Mouse (Mus musculus) brain, embryonic 14.5 days (tissue): ENCODE results near the gene Rab1b. TPM values are rescaled to one million over a fixed set of nuclear protein-coding genes. Genes with fewer than 3 reads are reported as not detected.
"Not testable (repeated sequence)": the region's sequence is repeated elsewhere in the genome, so short reads cannot be mapped to it uniquely, and the experiment has no call there.

Experiments
- DNase-seq: peaks from one replicate; pipeline ENCODE4 v3.0.0-alpha.2; 2011; ENCODE audit warnings: low read depth
- CTCF ChIP-seq: fragments of 200-500 bp; IDR thresholded peaks from 2 replicates; pipeline ENCODE4 v1.5.1; 2012; ENCODE audit warnings: inconsistent platforms, mild to moderate bottlenecking, moderate library complexity, borderline replicate concordance; ENCODE audit not compliant: insufficient read depth, insufficient read length; ENCODE audit errors: extremely low read depth
- POLR2A ChIP-seq: fragments of 200-500 bp; IDR thresholded peaks from 2 replicates; pipeline ENCODE4 v1.6.1; 2012; ENCODE audit warnings: mild to moderate bottlenecking, inconsistent platforms, borderline replicate concordance; ENCODE audit not compliant: poor library complexity, insufficient read depth, insufficient read length, severe bottlenecking; ENCODE audit errors: extremely low read depth
- polyA plus RNA-seq: library from polyadenylated mRNA; depleted of rRNA; stranded (reverse); fragments of >200 nt; gene quantifications from 2 replicates; pipeline ENCODE4 v1.2.3, GENCODE M21; 2012

Gene Rab1b
- polyA plus RNA-seq, 1 experiment = 195 TPM

DNA sequence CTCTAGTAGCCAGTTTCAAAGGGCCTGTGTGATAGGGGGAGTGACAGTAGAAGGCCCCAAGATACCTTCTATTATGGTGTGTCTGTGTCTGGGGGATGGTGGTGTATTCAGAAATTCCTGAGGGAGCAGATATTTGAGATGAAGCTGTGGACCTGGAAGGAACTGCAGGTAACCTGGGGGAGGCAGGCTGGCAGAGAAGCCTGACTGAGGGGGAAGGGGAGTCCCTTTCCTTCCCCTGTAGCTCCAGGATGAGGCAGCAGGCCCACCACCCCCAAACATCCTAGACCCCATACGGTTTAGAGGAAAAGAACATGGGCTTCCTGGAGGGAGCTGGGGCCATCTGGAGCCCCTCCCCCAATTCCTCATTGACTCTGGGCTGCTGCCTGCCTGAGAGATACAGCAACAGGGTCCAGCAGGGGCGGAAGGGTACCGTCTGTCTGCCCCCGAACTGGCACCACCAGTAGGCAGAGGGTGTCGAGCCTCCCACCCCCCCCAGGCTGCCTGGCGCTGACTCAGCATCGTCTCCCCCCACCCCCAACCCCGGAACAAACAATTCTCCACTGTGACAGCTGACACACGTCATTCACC lies 10.9 kb downstream of the Rab1b start:
- DNase-seq = peak; percentile 60
- TF ChIP-seq POLR2A (no peak), CTCF (no peak)

DNA sequence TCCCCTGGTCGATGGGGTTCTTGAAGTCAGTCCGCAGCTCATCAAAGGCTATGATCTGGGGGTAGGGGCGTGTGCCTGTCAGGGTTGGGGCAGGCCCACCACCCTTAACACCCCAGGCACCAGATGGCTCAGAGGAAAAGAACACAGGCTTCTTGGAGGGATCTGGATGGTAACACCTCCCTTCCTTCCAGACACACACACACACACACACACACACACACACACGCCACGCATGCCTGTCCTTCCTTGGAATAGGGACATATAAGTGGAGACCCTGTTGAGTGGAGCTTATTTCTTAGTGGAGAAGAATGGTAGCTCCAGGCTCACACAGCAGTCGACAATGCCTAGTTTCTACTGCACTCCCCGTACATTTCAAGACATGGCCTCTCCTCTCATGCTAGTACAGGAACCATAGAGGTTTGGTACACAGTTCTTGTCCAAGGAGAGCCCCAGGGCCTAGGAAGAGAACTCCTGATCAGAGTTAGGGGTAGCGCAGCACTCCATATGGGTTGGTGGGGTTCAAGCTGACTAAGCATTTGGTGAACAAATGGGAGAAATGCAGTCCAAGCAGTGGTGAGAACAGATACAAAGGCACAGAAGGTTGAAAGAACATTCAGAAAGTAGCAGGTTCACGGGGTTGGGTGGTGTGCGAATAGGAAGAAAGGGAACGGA lies 12.0 kb downstream of the Rab1b start:
- DNase-seq = no peak
- TF ChIP-seq POLR2A (no peak), CTCF (no peak)

DNA sequence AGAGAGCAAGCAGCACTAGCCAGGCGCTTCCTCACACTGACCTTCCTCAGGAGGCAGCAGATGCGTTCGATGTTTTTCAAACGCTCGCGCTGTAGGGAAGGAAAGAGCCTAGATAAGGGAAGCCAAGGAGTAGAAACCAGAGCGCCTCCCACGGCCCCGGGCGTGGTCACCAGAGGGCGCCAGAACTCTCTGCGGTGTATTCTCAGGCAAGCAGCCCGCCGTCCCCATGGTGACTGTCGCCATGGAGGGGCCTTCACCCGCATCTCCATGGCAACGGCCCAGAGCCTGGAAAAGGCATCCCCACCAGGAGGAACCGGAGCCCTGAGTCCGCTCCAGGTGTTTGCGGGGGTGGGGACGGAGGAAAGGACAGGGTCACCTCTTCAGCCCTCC lies 12.6 kb downstream of the Rab1b start:
- TF ChIP-seq CTCF = peak; percentile 92
- TF ChIP-seq POLR2A = no peak; the same call in 1 of the 2 replicates
- DNase-seq = peak; percentile 98

DNA sequence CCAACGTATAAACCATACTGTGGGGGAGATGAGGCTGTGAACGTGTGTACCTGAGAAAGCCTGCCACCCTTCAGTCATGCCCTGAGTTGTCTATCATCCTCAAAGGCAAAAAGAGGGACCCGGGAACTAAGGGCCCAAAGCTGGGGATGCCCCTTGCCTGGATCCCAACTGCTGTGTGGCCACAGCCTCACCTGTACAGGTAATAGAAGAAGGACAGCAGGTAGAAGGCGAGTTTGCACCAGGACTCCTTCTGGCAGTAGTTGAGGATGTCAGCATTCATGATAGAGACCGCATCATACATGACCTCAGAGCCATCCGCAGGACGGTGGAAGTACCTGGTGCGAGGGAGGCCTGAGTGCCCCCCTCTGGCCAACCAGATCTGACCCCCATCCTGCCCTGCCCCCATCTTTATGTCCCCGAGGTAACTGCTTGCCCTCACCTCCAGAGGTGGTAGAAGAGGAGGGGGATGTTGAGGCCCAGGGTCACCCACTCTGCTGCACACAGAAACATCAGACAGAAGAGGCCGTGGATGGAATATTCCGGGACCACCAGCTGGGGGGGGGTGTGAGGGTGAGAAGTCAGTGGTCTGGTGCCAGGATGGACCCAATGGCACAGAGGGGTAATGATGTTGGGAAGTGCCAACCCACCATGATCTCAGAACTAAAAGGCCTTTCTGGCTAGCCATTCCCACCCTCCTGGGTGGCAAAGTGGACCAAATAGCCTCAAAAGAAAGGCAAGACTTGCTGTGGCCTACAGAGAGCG lies 13.2 kb downstream of the Rab1b start:
- DNase-seq = no peak
- no peak for TF ChIP-seq CTCF
- no peak for TF ChIP-seq POLR2A

DNA sequence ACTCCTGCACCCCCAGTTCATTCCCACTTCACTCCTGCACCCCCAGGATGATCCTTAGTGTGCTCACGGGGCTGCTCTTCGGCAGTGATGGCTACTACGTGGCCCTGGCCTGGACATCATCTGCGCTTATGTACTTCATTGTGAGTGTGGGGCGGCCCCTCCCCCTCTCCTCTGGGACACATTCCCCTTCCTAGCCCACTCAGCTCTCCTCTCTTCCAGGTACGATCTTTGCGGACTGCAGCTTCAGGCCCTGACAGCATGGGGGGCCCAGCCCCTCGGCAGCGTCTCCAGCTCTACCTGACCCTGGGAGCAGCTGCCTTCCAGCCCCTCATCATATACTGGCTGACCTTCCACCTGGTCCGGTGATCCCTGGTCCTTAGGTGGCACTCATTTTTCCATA lies 14.8 kb downstream of the Rab1b start:
- DNase-seq = no peak
- TF ChIP-seq POLR2A = no peak
- TF ChIP-seq CTCF = no peak

DNA sequence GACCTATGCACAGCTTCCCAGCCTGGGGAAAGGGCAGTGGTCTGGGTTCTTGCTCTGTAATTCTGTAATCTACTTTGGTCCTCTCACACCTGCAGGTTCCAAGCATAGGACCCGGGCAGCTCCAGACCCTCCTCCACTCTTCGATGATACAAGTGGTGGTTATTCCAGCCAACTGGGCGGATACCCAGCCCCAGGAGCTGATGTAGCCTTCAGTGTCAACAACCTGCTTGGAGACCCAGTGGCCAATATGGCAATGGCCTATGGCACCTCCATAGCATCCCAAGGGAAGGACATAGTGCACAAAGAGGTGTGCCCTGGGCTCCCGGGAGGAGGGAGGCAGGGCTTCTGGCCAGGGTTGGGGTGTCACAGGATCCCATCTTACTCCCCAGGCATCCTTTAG lies 17.5 kb downstream of the Rab1b start:
- DNase-seq = no peak
- no peak for TF ChIP-seq POLR2A
- TF ChIP-seq CTCF = no peak

DNA sequence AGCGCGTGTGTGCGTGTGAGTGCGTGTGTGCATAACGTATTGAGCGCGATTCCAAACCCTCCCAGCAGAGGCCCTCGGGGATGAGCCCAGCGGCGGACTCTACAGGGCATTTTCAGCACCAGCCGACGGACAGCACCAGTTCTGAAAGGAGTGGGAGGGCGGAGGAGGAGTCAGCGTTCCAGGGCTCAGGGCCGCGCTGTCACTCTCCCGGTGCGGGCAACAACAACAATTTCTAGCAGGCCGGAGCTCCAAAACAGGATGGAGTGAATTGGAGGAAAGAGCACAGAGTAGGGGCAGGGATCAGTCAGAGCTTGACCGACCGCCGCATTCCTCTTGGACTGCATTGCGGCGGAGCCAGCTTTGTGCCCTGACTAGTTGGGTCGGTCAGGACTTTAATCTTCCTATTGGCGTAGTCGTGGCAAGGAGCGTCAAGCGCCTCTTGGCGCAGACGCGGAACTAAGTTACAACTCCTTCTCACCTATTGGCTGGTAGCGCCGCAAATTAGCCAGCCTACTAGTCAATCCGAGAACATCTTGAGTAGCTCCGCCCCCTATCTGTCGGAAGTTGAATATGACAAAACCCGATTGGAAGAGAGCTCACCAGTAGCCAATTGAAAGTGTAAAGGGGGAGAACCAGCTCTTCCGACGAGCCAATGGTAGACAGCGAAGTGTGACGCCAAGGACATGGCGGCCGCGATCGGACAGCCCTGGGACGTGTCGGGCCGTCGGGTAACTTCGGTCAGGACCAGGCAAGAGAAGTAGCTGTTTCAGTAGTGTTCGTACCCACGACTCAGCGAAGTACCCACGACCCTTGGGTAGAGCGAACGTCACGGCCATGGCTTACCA lies 18.8 kb downstream of the Rab1b start, which contains the start of gene Yif1a:
Gene Yif1a (plus strand): TSS at position 655 of the 845 bp plus-strand sequence.
- TF ChIP-seq CTCF (peak; percentile 59), POLR2A (peak; percentile 47; the same call in 1 of the 2 replicates)
- peak; percentile 100 for DNase-seq

DNA sequence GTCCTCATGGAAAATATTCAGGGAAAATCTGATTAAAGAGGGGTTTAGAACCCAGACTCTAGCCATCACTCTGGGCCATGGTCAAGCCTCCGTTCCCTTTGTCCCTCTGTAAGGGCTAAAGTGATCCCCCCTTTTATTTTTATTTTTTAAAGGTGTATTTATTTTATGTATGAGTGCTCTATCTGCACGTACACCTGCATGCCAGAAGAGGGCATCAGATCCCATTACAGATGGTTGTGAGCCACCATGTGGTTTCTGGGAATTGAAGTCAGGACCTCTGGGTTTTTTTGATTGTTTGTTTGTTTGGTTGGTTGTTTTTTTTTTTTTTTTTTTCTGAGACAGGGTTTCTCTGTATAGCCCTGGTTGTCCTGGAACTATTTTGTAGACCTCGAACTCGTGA lies 20.3 kb downstream of the Rab1b start:
- not testable (repeated sequence) for DNase-seq

DNA sequence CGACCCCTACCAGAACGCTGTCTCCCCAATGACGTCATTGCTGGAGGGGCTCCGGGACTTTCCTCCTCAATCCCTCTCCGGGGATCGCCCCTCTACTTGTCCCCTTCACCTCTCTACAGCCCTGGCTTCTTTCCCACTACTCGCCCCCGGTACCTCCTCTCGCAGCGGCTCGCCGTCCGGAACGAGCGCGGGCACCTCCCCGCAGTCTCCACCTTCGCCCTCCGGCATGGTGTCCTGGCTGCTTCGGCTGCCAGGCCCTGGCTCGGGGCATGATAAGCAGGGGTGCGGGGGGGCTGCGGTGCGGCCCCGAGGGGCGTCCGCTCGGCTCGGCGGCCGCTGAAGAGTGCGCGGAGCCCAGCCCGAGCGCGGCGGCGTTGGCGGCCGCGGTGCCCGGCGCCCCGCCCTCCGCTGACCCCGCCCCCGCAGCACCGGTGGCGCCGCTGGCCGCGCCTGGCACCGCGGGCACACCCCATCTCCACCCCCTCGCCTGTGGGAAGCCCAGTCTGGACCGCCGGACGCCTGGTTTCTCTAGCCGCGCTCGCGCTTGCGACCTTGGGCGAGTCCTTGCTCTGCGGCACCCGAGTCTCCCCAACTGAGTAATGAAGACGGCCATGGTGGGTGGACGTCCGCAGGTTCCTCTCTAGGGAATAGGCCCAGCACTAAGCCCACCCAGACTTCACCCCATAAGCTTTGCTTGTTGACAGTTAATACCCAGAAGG lies 21.6 kb downstream of the Rab1b start, which contains the start of gene Tmem151a:
Gene Tmem151a (minus strand): TSS at position 387 of the 719 bp plus-strand sequence.
- TF ChIP-seq CTCF = no peak
- no peak for DNase-seq

DNA sequence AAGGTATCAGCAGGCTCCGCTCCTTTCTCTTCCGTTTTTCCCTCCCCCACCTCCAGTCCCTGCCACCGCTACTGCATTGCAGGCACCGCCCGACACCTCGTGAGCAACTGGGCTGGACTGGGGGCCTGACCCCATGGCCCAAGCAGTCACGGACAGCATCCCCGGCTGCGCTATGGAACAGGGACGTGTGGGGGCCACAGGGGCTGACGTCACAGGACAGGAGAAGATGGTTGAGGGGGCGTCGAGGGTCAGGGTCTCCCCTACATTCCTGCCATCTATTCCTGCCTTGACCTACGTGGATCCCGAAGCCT lies 22.1 kb downstream of the Rab1b start:
- DNase-seq = no peak
- TF ChIP-seq POLR2A (no peak), CTCF (no peak)
